Mouse (Mus musculus) small intestine, adult 2 months (tissue): ENCODE measurements around the gene Lrriq1. TPM values are rescaled to one million over a fixed set of nuclear protein-coding genes. Genes with fewer than 3 reads are reported as not detected.

Source experiments
- H3K27ac ChIP-seq: fragments of 200-500 bp; 2 replicates; pipeline ENCODE4 v1.5.1; 2012; ENCODE audit warnings: low read depth, low read length, control low read depth, inconsistent platforms; ENCODE audit not compliant: insufficient read depth
- H3K27me3 ChIP-seq: fragments of 200-500 bp; 2 replicates; pipeline ENCODE4 v1.6.1; 2012; ENCODE audit warnings: mild to moderate bottlenecking, moderate library complexity, low read length, inconsistent platforms; ENCODE audit not compliant: control insufficient read depth, insufficient read depth
- H3K36me3 ChIP-seq: fragments of 200-500 bp; 2 replicates; pipeline ENCODE4 v1.6.1; 2012; ENCODE audit warnings: mild to moderate bottlenecking, low read length, control low read depth, inconsistent platforms; ENCODE audit not compliant: control insufficient read depth, insufficient read depth
- H3K4me1 ChIP-seq: fragments of 200-500 bp; 2 replicates; pipeline ENCODE4 v1.6.1; 2012; ENCODE audit warnings: low read length, inconsistent platforms, mixed read lengths; ENCODE audit not compliant: control insufficient read depth, insufficient read depth, insufficient read length
- H3K4me3 ChIP-seq: fragments of 200-500 bp; 2 replicates; pipeline ENCODE4 v1.5.1; 2012; ENCODE audit warnings: low read depth, mild to moderate bottlenecking, control low read depth, inconsistent platforms, low read length, moderate library complexity
- CTCF ChIP-seq: fragments of 200-500 bp; IDR thresholded peaks from 2 replicates; pipeline ENCODE4 v1.5.1; 2012; ENCODE audit warnings: low read depth, mild to moderate bottlenecking, control low read depth, inconsistent platforms, low read length, moderate library complexity, mixed read lengths; ENCODE audit not compliant: insufficient replicate concordance, insufficient read length; ENCODE audit errors: extremely low read depth
- POLR2A ChIP-seq: fragments of 200-500 bp; IDR thresholded peaks from 2 replicates; pipeline ENCODE4 v1.6.1; 2012; ENCODE audit warnings: low read depth, mild to moderate bottlenecking, control low read depth, inconsistent platforms, low read length, moderate library complexity
- WGBS: fragments of 180-500 bp; shearing (Covaris S2); methylation state at CpG from one replicate; pipeline ENCODE4 v1.1.7; 2018; 5-methylcytosine and 5-hydroxymethylcytosine counted together
- polyA plus RNA-seq: library from polyadenylated mRNA; depleted of rRNA; stranded (reverse); fragments of >200 nt; gene quantifications from 2 replicates; pipeline ENCODE4 v1.2.3, GENCODE M21; 2012; rRNA removed

Lrriq1 gene
- polyA plus RNA-seq, 1 experiment: not detected

DNA sequence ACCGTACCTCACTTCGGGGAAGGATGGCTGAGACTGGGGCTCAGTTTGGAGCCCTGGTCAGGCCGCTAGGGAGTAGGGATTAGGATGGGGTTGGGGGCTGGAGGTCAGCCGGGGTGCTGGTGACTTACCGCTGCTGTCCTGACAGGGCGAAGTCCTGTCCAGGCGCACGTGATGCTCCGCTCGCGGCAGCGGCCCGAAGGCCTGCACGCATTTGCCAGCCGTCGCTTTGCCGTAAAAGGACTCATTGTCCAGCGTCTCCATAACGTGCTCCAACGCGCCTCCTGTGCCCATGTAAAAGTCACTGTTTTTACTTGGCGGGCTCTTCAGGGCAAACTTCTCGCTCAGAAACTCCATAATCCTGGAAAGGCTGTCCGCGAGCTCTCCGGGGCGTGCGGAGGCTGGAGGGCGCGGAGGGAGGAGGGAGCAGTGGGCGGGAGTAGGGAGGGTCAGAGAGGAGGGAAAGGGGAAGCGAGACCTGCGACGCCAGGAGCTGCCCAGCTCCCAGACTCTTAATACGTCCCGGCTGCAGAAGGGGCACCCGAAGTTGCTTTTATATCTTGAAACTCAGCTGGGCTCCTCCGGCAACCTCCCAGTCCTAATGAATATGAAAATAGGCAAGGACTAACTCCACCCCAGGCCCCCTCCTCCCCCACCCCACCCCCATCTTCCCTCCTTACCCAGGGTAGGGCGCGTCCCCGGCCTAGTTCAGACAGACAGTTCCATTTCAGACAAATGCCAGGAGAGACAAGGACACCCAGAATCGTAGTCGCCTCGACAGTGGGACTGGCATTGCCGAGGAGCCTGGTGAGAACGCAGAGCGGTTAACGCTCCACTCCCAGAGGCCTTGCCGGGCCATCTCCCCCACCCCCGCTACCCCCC, 207.6 kb downstream of the Lrriq1 start:
- Histone ChIP-seq H3K27me3 (peaks cover 36% of the 10 kb centered on the region), H3K27ac (no peak overlapping the region), H3K4me3 (peak overlapping the region; percentile 1; the same call in 1 of the 2 replicates), H3K36me3 (no peaks in the 10 kb centered on the region), H3K4me1 (no peaks in the 10 kb centered on the region)
- WGBS: 3% methylated on average over 50 of the region's 50 CpGs
- TF ChIP-seq CTCF (no peak), POLR2A (no peak)

- Histone ChIP-seq H3K4me1 (no peaks in the 10 kb centered on the region), H3K36me3 (no peaks in the 10 kb centered on the region), H3K27ac (no peak overlapping the region), H3K27me3 (peaks cover 36% of the 10 kb centered on the region), H3K4me3 (no peak overlapping the region)
- 3% methylated on average over 15 of the region's 15 CpGs for whole genome bisulfite sequencing
- TF ChIP-seq POLR2A: no peak
These were observed 208.2 kb downstream of the Lrriq1 start for GRCm38 (mm10) chr10:103027931-103028252.

DNA sequence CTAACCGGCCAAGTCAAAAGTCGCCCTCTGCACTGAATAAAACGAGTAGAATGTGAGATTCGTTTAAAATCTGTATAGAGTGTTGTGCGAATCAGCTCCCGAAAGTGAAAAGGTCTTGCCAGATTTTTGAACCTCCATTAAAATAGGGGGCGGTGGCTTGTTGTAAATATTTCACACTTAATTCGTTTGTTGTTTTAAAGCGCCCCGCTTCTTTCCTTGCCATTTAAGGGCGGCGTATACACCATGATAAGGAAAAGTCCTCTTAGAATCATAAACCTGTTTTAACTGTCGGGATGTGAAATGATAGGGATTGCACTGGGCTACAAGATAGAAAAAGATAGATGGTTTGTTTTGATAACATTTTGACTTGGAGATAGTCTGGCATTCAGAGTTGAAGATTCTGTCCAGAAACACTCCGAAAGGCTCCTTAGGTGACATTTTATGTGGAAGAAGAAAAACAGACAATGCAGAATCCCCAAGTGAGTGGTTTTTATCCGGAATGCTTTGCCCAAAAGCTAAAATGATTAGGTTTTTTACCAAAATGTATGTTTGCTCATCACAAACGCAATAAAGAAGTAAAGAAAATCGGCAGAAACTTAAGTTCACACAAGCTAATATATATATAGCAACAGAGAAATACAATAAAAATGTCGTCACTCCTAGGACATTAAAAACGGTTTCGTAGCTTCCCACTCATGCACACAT, 208.7 kb downstream of the Lrriq1 start:
- Histone ChIP-seq H3K4me3 (no peak overlapping the region), H3K27ac (no peak overlapping the region), H3K36me3 (no peaks in the 10 kb centered on the region), H3K27me3 (peaks cover 36% of the 10 kb centered on the region), H3K4me1 (no peaks in the 10 kb centered on the region)
- TF ChIP-seq CTCF (no peak), POLR2A (no peak)
- WGBS: 6% methylated on average over 20 of the region's 20 CpGs

GRCm38 (mm10) chr10:103026636-103027225, 209.4 kb downstream of the Lrriq1 start:
- no peak overlapping the region for H3K27ac ChIP-seq
- no peaks in the 10 kb centered on the region for H3K36me3 ChIP-seq
- H3K27me3 ChIP-seq: peaks cover 36% of the 10 kb centered on the region
- no peaks in the 10 kb centered on the region for H3K4me1 ChIP-seq
- no peak for TF ChIP-seq POLR2A
- TF ChIP-seq CTCF: no peak
- no peak overlapping the region for H3K4me3 ChIP-seq
- WGBS: 5% methylated on average over 17 of the region's 17 CpGs

GRCm38 (mm10) chr10:103002556-103002955, 233.6 kb downstream of the Lrriq1 start:
- no peak overlapping the region for H3K27ac ChIP-seq
- H3K36me3 ChIP-seq: no peaks in the 10 kb centered on the region
- no peak overlapping the region for H3K4me3 ChIP-seq
- no peak for TF ChIP-seq CTCF
- TF ChIP-seq POLR2A: no peak
- H3K27me3 ChIP-seq: no peaks in the 10 kb centered on the region
- WGBS: 74% methylated on average over 2 of the region's 2 CpGs
- no peaks in the 10 kb centered on the region for H3K4me1 ChIP-seq

DNA sequence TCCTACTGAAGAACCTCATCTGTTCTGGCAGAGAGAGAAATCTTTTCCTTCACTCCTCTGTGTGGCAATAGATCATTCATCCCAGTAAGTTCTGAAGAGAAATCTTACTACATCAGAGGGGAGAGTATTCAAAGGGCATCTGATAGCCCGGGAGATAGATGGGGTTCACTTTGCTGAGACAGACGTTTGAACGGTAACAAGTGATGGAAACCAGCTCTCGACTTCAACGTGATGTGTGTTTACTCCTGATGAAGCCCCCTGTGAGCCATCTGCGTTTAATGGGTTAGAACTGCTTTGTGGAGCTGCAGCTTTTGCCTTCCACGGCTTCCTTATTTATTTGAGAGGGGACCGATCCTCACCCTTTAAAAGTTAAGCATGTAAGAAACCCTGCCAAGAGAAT, 235.2 kb downstream of the Lrriq1 start:
- H3K27me3 ChIP-seq: no peaks in the 10 kb centered on the region
- no peak overlapping the region for H3K4me3 ChIP-seq
- TF ChIP-seq POLR2A: no peak
- TF ChIP-seq CTCF: no peak
- H3K36me3 ChIP-seq: no peaks in the 10 kb centered on the region
- no peaks in the 10 kb centered on the region for H3K4me1 ChIP-seq
- no peak overlapping the region for H3K27ac ChIP-seq
- WGBS: 36% methylated on average over 8 of the region's 8 CpGs

DNA sequence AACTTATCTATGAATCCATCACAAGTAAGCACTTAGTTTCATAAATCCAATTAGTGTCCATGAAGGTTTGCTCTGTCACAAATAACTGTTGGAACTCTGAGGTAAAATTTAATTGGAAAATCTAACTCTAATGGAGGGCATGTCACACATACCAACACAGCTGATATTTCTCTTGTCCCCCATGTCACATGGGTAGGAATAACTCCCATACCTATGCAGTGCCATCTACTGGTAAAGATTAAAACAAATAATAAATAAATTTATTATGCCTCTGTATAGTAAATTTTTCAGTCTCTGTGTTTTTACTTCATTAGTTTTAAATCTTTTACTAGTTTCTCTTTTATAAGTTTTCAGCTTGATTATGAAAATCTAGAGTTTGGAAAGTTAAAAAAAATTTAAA, 236.5 kb downstream of the Lrriq1 start:
- Histone ChIP-seq H3K4me3 (no peak overlapping the region), H3K36me3 (no peaks in the 10 kb centered on the region), H3K27ac (no peak overlapping the region), H3K4me1 (no peaks in the 10 kb centered on the region), H3K27me3 (no peaks in the 10 kb centered on the region)
- TF ChIP-seq POLR2A: no peak
- TF ChIP-seq CTCF: no peak

Other genes with a start within 250 kb of the Lrriq1 start
- not detected in 2 replicates for gene Alx1, start 206.1 kb downstream of the Lrriq1 start, polyA plus RNA-seq
- gene Slc6a15, start 131.5 kb upstream of the Lrriq1 start, polyA plus RNA-seq: 0.09 and 0.18 TPM in 2 replicates